Mouse (Mus musculus): ENCODE data around the gene Lst1.

The Lst1 gene

GRCm38 (mm10) chr17:35185639-35186611 lies 2.3 kb downstream of the Lst1 start:
- WGBS = 7% methylated on average over 18 of the region's 18 CpGs

GRCm38 (mm10) chr17:35180093-35180492 lies 8.1 kb downstream of the Lst1 start:
- 95% methylated on average over 5 of the region's 5 CpGs for WGBS

DNA sequence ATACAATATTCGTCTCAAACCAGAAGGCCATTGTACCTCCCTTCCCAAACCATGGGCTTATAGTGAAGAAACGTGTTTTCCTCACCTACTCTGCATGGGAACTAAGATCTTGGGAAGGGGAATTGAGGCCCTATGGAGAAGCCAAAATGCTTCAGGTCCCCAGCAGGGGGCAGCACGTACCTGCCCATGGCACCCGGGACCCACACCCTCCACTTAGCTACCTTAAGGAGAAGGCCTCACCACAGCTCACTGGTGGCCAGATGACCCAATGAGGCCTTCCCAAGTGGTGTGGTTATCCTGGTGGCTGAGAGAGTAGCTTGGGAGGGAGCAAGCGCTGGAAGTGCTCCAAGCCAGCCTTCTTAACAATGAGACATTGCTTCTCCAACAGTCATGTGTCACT lies 9.7 kb downstream of the Lst1 start:
- WGBS = 35% methylated on average over 5 of the region's 5 CpGs

- WGBS = 76% methylated on average over 2 of the region's 2 CpGs
Measured at GRCm38 (mm10) chr17:35175968-35176367, 12.3 kb downstream of the Lst1 start, which contains the start of gene Aif1. Gene Aif1, minus strand, starts transcription at chr17:35176068.

DNA sequence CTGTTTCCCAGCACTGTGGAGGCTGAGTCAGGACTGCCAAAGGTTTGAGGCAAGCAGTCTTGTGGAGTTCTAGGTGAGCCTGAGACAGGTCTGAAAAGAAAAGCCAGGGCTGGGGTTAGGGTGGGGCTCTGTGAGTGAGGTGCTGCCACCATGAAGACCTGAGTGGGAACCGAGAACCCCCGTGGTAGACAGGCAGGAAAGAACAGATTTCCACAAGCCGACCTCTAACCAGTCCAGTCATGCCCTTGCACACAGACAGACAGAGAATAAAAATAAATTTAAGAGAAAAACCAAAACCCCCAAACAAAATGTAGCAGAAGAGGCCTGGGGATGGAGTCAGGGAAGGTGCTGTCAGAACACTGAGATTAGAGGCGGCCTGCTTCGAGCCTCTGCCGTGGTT lies 12.9 kb downstream of the Lst1 start:
- whole genome bisulfite sequencing = 87% methylated on average over 6 of the region's 6 CpGs

DNA sequence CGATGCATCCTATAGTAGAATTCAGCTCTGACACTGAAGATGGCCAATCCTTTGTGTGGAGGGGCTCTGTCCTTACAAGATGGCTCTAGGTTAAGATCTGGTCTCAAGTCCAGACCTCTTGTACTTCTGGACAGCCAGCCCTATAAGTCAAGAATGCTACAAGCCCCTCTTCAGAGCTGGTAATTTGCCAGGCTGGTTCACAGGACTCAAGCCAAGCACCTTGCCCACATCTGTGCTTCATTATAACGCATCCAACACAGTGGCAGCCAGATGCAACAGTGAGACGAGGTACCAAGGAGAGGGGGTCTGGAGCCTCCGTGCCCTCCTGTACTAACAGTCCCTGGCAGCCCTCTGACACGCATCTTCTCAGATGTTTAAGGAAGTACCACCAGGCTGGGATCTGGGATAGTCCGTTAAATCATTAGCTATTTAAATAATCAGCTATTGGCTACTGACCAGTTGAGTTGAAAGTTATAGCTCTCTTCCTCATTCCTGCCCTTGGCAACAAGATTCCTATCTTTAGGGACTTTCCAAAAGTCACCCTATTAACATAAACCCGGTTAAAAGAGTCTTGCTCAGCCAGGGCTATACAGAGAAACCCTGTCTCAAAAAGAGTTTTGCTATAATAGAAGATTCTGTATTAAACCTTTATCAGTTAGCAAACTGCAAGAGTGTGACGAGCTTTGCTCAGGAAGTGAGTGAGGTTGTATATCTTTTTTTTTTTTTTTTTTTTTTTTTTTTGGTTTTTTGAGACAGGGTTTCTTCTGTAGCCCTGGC lies 13.8 kb downstream of the Lst1 start:
- WGBS = 66% methylated on average over 8 of the region's 8 CpGs

GRCm38 (mm10) chr17:35173329-35173728 lies 14.9 kb downstream of the Lst1 start:
- 73% methylated on average over 3 of the region's 3 CpGs for WGBS

GRCm38 (mm10) chr17:35172445-35173234 lies 15.6 kb downstream of the Lst1 start:
- 52% methylated on average over 11 of the region's 11 CpGs for WGBS

GRCm38 (mm10) chr17:35168541-35169207 lies 19.6 kb downstream of the Lst1 start:
- WGBS = 13% methylated on average over 4 of the region's 4 CpGs

GRCm38 (mm10) chr17:35167794-35168193 lies 20.4 kb downstream of the Lst1 start:
- WGBS = 53% methylated on average over 7 of the region's 7 CpGs

DNA sequence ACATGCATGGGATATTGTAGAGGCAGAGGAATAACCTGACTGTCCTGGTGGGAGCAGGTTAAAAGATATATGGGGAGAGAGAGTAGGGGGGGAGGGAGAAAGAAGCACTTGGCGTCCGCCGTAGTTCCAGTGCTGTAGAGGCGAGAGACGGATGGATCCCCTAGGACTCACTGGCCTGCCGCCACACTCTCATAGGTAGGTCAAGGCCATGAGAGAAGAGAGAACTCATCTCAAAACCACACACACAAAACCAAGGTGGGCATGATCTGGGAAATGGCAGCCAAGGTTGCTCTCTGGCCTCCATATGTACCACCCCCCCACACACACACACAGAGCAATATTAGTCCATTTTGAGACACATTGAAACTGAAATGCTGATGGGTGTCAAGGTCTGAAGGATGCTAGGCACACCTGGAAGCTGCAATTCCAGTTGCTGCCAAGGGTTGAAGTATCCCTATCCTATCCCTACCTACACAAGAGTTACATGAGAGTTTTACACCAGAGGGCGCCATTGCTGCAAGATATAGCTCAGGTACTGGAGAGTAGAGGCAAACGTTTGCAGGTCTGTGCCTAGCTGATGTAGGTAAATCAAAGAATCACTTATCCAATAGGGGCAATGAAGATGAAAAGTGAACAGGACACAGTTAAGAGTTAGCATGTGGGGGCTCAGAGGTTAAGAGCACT lies 21.7 kb downstream of the Lst1 start:
- 74% methylated on average over 8 of the region's 8 CpGs for WGBS

DNA sequence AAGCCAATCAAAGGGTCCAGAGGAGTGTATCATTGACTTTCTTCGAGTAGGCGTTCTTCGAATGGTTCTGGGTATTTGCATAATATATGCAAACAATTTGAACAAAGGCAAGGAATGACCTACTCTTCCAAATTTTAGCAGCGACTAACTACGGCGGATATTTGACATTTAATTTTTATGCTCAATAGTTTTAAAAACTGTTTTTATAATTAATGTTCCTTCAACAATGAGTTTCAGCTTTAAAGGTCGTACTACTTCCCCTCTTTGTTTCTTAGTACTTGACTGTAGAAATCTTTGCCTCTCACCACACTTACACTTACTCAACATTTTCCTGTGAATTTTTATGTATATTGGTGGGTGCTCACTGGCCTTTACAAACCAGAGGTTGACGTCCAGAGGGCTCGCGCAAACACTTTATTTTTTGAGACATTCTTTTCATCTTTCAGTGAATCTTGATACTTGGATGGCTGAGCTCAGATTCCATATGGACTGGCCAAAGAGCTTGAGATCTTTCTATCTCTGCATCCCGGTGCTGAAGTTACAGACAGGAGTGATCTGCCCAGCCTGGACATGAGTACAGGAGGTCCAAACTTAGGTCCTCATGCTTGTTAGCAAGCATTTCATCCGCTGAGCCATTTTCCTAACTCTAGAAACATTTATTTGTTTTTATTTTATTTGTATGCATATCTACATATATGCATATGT lies 22.6 kb downstream of the Lst1 start:
- 18% methylated on average over 12 of the region's 12 CpGs for WGBS

DNA sequence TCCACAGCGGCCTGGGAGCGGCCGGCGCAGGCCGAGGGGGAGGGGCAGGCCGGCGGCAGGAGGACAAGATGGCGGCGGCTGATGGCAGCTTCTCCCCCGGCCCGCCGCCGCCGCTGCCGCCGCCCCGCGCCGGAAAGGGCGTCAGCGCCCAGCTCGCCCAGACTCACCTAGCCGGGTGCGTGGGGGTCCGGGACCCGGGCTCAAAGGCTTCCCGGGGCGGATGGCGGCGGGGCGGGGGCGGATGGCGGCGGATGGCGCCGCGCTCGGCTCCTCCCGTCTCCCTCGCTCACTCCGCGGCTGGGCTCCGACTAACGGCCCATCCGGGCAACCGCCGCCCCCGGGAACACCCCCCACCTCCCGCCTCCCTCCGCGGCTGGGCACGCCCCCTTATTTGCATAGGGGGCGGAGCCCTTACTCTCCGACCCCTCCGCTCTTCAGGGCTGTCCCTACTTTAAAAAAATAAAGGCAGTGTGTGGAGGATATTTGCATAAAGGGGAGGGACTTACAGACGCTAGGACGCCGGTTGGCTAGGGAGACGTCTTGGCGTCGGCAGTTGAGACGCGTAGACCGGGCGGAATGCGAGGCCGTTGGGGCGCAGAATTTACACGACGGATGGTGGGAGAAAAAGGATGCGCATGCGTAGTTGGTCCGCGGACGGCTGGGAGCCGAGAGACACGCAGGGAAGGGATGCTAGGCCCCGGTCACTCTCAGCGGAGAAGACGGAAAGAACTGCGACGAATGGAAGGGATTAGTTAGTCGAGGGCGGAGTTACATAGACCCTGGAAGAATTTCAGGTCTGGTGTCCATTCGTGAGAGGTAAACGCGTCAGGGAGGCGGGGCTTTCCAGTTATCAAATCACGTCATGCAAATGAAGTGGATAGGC lies 23.4 kb downstream of the Lst1 start, which contains the start of gene Prrc2a:
Gene Prrc2a (minus strand): TSS at position 330 of the 883 bp plus-strand sequence.
- under 1% methylated on average over 82 of the region's 89 CpGs for WGBS

- WGBS = under 1% methylated on average over 26 of the region's 28 CpGs
Measured at GRCm38 (mm10) chr17:35164218-35164567, 24.0 kb downstream of the Lst1 start.

DNA sequence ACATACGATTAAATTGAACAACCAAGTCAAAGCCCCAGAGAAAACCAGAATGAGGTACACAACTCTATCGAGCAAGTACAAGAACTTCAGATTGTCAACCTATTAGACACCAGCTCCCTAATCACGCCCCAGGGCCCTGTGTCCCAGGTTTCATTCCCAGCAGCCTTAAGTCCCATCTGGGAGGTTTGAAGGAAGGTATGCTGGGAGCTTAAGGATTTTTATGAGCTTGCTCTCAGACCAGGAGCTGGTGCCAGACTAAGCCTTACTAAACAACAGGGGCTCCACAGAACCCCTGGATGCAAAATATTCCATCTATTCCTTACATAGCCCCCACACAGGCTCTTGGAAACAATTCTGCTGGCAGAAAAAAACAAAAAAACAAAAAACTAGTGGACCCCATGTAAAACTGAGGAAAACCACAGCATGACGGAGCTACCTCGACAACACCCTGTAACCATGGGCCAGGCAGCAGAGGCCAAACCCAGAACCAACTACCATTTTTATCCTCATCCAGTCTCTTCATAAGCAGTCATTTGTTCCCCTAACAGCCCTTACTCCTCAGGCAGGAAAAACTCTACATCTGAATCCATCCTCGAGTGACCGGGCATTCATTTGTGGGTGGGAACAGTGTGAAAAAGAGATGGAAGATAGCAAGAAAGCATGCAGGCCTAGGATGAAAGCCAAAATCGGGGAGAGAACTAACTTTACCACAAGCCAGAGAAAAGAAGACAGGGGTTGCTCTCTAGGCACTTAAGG lies 24.7 kb downstream of the Lst1 start:
- WGBS = 3% methylated on average over 8 of the region's 8 CpGs

GRCm38 (mm10) chr17:35162730-35163129 lies 25.5 kb downstream of the Lst1 start:
- 12% methylated on average over 12 of the region's 12 CpGs for WGBS

DNA sequence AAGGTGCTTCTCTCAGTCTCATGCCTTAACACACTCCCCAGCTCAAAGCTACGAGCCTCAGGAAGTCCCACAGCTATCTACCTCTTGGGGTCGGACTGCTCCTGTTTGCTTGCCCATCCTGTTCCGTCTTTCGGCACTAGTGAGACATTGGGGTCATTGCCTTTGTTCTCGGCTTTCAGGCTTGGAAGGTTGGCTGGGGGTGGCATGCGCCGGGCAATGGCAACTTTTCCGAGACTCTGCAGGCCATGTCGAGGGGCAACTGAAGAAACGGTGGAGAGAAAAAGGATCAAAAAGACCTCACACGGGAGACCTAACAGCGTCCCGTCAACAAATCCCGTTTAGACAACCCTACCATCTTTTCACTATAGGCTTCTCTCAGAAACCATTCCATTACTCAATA lies 26.1 kb downstream of the Lst1 start:
- 50% methylated on average over 14 of the region's 14 CpGs for WGBS

GRCm38 (mm10) chr17:35161421-35161820 lies 26.8 kb downstream of the Lst1 start:
- WGBS = 68% methylated on average over 11 of the region's 11 CpGs

Measured in cerebral cortex, adult 2 months (tissue).